Mouse (Mus musculus) kidney, postnatal 25 days (tissue): ENCODE measurements around the gene Dmbt1.
"Not testable (repeated sequence)": the region's sequence is repeated elsewhere in the genome, so short reads cannot be mapped to it uniquely, and the experiment has no call there.

Experiments
- DNase-seq, 2 experiments: peaks; one replicate each; pipeline ENCODE4 v3.0.0; 2021; ENCODE audit warnings: mixed read lengths in 2 of 2

The Dmbt1 gene

GRCm38 (mm10) chr7:131031755-131032154, at the start of gene Dmbt1:
Gene Dmbt1, plus strand, starts transcription at chr7:131032053.
- DNase-seq, result no peak

DNA sequence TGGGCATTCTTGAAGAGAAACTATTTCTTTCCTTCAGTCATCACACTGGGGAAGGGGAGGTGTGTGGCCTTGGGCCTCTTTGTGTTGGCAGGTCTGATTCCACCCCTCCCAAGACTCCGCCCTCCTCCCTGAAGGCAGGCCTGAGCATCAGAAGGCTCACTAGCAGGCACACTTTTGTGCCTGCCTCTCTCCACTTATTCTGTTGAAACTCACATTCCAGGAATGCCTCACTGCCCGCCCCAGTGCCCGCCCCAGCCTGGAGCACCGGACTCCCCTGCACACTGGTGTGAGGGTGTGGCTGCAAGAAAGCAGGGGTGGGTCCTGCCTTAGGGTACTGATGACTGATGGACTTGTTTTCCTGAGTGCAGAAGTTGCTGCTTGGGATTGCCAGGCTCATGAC, 49.5 kb upstream of the Dmbt1 start:
- peak; percentile 41 to 68 for DNase-seq

DNA sequence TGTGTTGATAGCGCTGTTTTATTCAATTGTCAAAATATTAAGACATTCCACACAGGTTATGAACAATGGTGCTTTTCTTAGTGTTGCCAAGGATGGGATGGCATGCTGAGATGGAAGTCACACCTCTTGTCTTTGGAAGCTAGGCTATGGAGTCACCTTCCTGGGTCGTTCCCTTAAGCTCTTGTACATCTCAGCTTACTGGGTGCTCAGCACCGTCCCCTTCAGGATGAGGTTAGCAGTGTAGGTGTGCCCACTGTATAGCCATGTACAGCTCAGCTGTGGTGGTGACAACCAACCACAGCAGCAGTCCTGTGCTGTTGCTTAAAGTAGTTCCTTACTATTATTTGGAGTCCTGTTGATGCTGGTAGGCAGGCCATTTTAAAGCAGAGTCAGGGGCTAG, 49.0 kb upstream of the Dmbt1 start:
- no peak for DNase-seq

DNA sequence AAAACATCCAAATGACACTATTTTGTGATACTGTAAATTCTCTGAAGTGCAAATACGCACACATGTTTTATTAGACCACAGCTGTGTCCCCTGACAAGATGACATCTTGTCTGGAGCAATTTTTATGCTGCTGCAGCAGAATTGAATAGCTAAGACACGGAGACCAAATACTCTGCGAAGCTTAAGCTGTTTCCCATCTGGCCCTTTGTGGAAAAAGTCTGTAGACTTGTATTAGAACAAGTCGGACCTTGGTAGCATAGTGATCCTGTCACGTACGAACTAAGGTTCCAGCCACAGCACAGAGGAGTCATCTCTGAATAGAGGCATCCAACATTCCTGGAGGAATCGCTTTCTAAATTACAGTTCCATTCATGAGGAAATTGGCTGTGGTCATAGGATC, 47.6 kb upstream of the Dmbt1 start:
- DNase-seq, result no peak

DNA sequence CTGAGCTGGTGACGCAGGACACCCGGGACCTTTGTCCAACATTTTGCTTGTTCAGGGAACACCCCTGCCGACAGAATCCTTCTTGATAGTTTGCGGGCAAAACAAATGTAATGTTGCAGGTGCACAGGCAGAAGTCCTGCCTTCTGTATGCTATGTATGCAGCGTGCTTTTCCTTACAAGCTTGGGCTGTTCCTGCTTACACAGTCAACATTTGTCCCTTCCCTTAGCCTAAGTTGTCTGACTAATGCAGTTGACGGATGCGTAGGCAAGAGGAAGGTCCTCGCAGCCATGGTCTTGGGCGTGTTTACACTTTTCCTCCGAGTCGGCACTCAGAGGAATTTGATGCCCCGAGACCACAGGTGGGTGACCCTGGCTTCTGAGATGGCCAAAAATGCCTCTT, 46.7 kb upstream of the Dmbt1 start:
- DNase-seq, result no peak

- no peak for DNase-seq
These were observed 46.1 kb upstream of the Dmbt1 start for GRCm38 (mm10) chr7:130985716-130986115.

DNA sequence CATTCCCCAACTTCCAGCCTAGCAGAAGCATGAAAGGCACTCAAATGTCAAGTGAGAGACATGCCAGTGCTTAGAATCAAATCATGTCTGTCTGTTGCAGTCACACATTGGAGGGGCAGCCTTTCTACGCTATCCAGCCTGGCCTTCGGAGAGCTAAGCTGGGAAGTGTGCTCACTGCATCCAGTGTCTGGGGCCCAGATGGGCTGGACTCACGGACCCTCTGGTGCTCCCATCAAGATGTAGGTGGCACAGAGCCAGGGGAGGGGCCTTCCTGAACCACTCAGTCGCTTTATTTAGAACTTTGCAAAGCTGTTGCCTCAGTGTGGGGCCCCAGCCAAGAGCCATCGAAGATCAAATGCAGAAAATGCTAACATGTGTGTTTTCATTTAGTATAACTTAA, 43.7 kb upstream of the Dmbt1 start:
- DNase-seq, result no peak

DNA sequence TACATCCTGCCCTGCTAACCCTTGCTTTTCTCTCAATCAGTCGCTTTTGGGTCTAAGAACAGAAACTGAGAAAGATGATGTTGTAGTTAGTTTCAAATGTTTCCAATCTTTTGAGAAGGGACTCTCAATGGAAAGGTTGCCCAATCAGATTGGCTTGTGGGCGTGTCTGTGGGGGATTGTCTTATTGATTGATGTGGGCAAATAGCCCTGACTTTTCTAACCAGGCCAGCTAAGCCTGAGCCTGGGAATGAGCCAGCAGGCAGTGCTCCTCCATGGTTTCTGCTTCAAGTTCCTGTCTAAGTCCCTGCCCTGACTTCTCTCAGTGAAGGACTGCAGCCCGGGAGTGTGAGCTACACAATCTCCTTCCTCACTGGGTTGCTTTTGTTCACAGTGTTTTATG, 42.5 kb upstream of the Dmbt1 start:
- DNase-seq, result no peak

DNA sequence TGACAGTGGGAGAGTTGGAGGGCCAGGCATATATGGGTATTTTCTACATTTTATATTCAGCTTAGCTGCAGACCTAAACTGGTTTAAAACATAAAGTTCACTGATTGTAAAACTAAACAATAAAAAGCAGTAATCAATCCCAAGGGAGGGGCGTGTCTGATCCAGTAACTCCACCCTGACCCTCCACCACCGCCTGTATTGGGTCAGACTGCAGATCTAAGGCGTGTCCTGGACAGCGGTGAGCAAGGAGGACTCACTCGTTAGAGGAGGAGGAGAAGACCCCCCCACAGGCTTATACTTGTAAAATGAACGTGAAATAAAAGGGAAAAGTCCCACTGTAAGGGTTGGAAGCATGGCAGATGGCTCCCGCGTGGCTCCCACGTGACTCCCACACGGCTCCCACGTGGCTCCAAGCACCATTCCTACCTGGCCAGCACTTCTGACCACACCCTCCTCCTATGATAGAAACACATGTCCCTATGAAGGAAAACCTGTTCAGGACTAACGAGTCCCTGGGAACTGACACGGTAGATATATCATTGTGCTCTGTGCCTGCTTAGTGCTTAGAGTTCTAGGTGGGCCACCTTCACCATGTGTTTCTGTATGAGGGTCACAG, 40.6 kb upstream of the Dmbt1 start:
- DNase-seq, result no peak

DNA sequence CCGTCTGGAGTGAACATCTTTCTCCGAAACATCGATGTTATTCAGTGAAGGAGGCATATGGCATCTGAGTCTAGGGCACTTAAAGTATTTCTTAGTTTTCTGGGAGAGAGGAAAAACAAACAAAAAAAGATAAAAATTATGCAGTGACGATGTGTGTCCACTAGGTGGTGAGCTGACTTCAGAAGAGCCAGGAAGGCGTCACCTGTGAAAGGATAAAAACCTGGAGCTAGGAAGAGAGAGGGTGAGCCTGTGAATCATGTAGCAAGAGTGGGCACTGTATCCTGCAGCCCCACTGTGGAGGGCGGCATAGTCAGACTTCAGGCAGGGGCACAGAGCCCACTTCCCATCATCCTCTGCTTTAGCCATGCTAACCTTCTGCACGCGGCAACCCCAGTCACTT, 37.9 kb upstream of the Dmbt1 start:
- no peak for DNase-seq

- DNase-seq, result no peak
These were observed 29.7 kb upstream of the Dmbt1 start for GRCm38 (mm10) chr7:131001976-131002726.

DNA sequence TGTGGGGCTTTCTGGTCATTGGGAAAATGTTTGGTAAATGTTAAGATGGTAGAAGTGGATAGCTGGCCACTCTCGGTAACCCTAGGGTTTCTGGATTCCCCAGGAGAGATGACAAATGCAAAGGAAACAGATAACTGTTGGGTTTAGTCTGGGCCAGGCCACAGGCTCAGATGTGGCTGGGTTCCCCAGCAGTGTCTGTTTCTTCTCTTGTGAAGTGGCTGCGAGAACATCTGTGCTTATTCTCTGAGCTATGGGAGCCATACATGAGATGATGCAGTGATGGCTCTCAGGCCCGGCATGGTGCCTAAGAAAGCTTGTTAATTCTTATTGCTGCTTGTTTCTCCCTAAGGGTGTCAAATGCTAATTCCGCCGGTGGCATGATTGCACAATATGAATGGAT, 27.8 kb upstream of the Dmbt1 start:
- no peak for DNase-seq

GRCm38 (mm10) chr7:131007221-131007620, 24.6 kb upstream of the Dmbt1 start:
- DNase-seq, result no peak

DNA sequence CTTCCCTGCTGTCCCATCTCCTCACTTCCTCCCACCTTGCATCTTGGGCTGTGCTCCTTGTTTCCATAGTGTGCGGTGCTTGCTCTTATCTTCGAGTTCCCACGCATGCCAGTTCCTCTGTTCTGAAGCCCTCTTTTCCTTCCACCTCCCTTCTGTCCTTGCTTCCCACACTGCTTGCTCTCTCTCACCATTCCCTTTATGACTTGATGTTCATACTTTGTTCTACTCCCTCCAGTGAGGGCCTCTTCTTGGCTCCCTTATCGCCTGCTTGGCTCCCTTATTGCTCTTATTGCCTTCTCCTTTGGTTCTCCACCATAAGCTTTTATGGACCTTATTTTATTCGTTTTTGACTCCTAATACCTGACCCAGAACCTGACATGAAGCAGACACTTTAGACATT, 22.7 kb upstream of the Dmbt1 start:
- no peak for DNase-seq

DNA sequence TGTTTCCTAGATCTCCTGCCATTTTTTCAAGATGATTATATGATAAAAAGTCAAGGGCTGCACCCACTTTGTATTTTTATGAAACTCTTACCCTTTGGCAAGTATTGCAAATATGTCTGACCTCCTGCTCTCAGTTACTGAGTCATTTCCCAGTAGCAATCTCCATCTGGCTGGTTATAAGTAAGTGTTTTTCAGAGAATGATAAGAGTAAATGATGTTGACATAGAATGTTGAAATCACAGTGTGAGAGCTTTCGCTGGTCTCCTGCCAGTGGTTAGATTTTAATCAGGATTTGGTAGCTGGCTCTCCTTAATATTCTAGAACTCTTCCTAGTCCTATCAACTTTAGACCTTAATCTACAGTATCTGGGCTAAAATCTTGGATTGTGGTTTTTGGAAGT, 20.0 kb upstream of the Dmbt1 start:
- peak in 1 of 2 experiments; percentile 4 for DNase-seq

DNA sequence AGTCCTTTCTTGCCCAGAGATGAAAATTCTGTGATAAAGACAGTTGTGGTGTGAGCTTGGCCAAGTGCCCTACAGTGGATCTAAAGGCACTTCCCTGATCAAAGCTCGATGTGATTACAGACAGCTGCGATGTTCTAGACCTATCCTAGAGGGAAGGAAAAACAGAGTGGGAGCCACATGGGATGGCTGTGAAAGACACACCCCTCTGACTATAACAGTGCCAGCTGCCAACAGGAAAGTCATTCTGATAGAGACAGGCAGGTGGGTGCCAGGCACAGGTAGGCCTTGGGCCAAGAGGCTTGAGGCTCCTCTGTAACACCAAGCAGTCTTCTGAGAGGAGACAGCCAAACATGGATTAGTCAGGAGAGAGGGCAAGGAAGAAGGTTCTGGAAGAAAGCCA, 12.7 kb upstream of the Dmbt1 start:
- no peak for DNase-seq

GRCm38 (mm10) chr7:131024807-131025206, 7.0 kb upstream of the Dmbt1 start:
- DNase-seq, result no peak

GRCm38 (mm10) chr7:131027557-131027956, 4.3 kb upstream of the Dmbt1 start:
- DNase-seq, result no peak

GRCm38 (mm10) chr7:131036396-131036795, 4.5 kb downstream of the Dmbt1 start:
- no peak for DNase-seq

GRCm38 (mm10) chr7:131037083-131037482, 5.2 kb downstream of the Dmbt1 start:
- DNase-seq, result no peak

DNA sequence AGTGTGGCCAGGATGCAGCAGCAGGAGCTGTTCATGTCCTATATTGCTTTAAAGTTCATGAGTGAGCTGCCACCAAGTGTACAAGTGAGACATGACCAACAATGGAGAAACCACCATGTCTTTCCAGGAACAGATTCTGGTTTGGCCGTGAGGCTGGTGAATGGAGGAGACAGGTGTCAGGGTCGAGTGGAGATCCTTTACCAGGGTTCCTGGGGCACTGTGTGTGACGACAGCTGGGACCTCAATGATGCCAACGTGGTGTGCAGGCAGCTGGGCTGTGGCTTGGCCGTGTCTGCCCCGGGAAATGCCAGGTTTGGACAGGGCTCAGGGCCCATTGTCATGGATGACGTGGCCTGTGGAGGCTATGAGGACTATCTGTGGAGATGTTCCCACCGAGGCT, 8.9 kb downstream of the Dmbt1 start:
- not testable (repeated sequence) for DNase-seq

GRCm38 (mm10) chr7:131042657-131043056, 10.8 kb downstream of the Dmbt1 start:
- no peak for DNase-seq

DNA sequence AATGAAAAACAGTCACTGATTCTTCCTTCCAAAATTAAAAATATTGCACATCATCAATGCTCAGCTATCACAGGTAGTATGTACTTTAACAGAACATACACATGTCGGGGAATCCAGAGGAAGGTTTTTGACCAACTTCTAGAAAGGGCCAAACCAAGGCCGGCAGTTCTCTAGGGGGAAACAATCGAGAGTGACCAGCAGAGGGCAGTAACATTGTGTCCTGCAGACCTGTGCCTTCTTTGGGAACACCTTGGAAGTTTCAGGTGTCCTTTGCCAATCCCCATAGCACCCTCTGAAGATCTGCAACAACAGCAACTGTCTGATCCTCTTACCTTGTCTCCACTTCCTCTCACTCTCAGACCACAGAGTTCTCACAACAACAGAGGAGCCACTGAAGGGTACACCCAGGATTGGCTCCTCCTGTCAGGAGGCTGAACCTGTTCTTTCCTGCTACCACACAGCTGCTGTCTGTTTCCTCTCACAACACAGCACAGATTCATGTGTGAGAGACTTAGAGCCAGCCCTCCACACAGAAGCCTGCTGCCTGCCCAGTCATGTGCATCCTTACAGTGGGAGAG, 13.5 kb downstream of the Dmbt1 start:
- peak in 1 of 2 experiments; percentile 25 for DNase-seq

DNA sequence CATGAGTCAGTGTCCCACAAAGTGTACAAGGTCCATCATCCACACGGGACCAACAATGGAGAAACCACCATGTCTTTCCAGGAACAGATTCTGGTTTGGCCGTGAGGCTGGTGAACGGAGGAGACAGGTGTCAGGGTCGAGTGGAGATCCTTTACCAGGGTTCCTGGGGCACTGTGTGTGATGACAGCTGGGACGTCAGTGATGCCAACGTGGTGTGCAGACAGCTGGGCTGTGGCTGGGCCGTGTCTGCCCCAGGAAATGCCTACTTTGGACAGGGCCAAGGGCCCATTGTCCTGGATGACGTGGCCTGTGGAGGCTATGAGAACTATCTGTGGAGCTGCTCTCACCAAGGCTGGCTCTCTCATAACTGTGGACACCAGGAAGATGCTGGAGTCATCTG, 18.0 kb downstream of the Dmbt1 start:
- not testable (repeated sequence) for DNase-seq
